Mouse (Mus musculus) embryonic fibroblast, embryonic 13.5 days (primary cell): Measurements from ENCODE around the gene Usp7. TPM values are rescaled to one million over a fixed set of nuclear protein-coding genes. Genes with fewer than 3 reads are reported as not detected.

Experiments used
- H3K27ac ChIP-seq: 2 replicates; pipeline ENCODE4 v1.5.1; 2012; ENCODE audit warnings: low read length, control low read depth, inconsistent platforms; ENCODE audit not compliant: insufficient read depth
- H3K4me1 ChIP-seq: 2 replicates; pipeline ENCODE4 v1.6.1; 2011; ENCODE audit warnings: low read length; ENCODE audit not compliant: control insufficient read depth, insufficient read depth
- H3K4me3 ChIP-seq: 2 replicates; pipeline ENCODE4 v1.5.1; 2011; ENCODE audit warnings: mild to moderate bottlenecking, control low read depth, low read length; ENCODE audit not compliant: insufficient read depth
- CTCF ChIP-seq: IDR thresholded peaks from 2 replicates; pipeline ENCODE4 v1.5.1; 2011; ENCODE audit warnings: mild to moderate bottlenecking, control low read depth, low read length, moderate library complexity, borderline replicate concordance; ENCODE audit not compliant: insufficient read depth
- POLR2A ChIP-seq: IDR thresholded peaks from 2 replicates; pipeline ENCODE4 v1.6.1; 2011; ENCODE audit warnings: low read depth, mild to moderate bottlenecking, control low read depth, low read length, moderate library complexity
- polyA plus RNA-seq: library from polyadenylated mRNA; stranded (reverse); fragments of >200 nt; gene quantifications from 2 replicates; pipeline ENCODE4 v1.2.4, GENCODE M21; 2011; ENCODE audit warnings: low read depth; ENCODE audit not compliant: missing spikeins, insufficient read length

Gene Usp7
- polyA plus RNA-seq, 1 experiment = 118 TPM

- H3K4me1 ChIP-seq = no peaks in the 10 kb centered on the region
- H3K27ac ChIP-seq = no peak overlapping the region
- TF ChIP-seq CTCF = no peak
- no peak for TF ChIP-seq POLR2A
- H3K4me3 ChIP-seq = no peak overlapping the region
These were observed 107.0 kb downstream of the Usp7 start for GRCm38 (mm10) chr16:8685087-8685486.

- Histone ChIP-seq H3K27ac (no peak within 1 kb of the TSS), H3K4me1 (no peaks in the 10 kb centered on the region), H3K4me3 (no peak within 1 kb of the TSS)
- TF ChIP-seq CTCF (no peak), POLR2A (no peak)
These were observed 111.6 kb downstream of the Usp7 start, which contains the start of gene Gm5767 for GRCm38 (mm10) chr16:8680470-8680869. Gene Gm5767, plus strand, starts transcription at chr16:8680770.

GRCm38 (mm10) chr16:8679780-8680179 is 112.3 kb downstream of the Usp7 start:
- Histone ChIP-seq H3K4me3 (no peak overlapping the region), H3K27ac (no peak overlapping the region), H3K4me1 (no peaks in the 10 kb centered on the region)
- TF ChIP-seq POLR2A = no peak
- TF ChIP-seq CTCF = no peak

- no peaks in the 10 kb centered on the region for H3K4me1 ChIP-seq
- H3K4me3 ChIP-seq = no peak overlapping the region
- TF ChIP-seq POLR2A (no peak), CTCF (no peak)
- no peak overlapping the region for H3K27ac ChIP-seq
These were observed 113.4 kb downstream of the Usp7 start for GRCm38 (mm10) chr16:8678676-8679075.

DNA sequence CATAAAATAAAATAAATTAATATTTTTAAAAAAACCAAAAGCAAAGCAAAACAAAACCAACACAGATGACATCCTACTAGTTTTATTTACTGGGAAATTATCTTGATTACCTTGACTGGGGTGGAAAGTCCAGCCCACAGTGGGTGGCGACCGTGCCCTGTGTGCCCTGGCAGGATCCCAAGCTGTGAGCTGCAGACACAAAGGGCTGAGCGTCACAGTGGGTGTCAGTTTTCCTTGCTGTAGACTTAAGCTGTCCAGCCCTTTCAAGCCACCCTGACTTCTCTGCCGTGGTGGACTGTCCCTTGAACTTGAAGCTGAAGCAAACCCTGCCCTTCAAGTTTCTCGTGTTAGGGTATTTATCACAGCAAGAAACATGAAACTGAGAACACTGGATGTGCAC is 114.1 kb downstream of the Usp7 start:
- no peak for TF ChIP-seq POLR2A
- TF ChIP-seq CTCF = no peak
- Histone ChIP-seq H3K27ac (no peak overlapping the region), H3K4me3 (no peak overlapping the region), H3K4me1 (no peaks in the 10 kb centered on the region)

GRCm38 (mm10) chr16:8676800-8677199 is 115.3 kb downstream of the Usp7 start:
- TF ChIP-seq CTCF (peak; percentile 67; the same call in 1 of the 2 replicates), POLR2A (no peak)
- Histone ChIP-seq H3K4me1 (no peaks in the 10 kb centered on the region), H3K4me3 (no peak overlapping the region), H3K27ac (no peak overlapping the region)

DNA sequence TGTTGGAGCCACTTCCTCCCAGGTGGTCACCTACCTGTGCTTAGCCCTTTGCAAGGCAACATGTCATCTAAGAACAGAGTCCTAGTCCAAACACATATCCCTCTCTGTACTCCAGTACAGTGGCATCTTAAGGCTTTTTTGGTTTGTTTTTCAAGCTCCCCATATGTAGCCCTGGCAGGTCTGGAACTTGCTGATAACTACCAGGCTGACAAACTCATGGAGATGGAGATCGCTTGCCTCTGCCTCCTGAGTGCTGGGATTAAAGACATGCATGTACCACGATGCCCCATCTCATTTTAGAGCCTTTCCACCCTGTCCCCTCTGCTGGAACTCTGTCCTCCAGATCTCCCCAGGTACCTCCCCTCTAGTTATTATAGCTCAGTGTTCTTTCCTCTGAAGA is 115.9 kb downstream of the Usp7 start:
- TF ChIP-seq CTCF = no peak
- no peak for TF ChIP-seq POLR2A

DNA sequence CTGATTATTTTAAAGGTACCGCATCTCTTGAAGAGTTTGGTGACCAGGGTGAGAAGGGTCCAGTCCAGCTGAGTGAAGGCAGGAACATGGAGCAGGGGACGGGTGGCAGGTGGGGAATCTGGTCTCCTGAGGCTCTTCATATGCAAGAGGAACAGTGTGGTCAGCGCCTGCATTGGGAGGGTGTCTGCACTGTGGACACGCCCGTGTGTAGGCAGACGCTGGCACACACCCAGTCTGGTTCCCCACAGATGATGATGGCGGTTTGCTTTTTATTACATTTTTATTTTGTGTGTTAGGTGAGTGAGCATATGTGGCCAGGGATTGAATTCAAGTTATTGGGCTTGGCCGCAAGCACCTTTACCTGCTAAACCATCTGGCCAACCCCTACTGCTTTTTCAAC is 116.5 kb downstream of the Usp7 start:
- Histone ChIP-seq H3K4me3 (no peak overlapping the region), H3K4me1 (no peaks in the 10 kb centered on the region), H3K27ac (no peak overlapping the region)
- TF ChIP-seq CTCF (no peak), POLR2A (no peak)

More for the DNA sequence above, 115.9 kb downstream of the Usp7 start:
- Histone ChIP-seq H3K4me1 (no peaks in the 10 kb centered on the region), H3K4me3 (no peak overlapping the region), H3K27ac (no peak overlapping the region)

DNA sequence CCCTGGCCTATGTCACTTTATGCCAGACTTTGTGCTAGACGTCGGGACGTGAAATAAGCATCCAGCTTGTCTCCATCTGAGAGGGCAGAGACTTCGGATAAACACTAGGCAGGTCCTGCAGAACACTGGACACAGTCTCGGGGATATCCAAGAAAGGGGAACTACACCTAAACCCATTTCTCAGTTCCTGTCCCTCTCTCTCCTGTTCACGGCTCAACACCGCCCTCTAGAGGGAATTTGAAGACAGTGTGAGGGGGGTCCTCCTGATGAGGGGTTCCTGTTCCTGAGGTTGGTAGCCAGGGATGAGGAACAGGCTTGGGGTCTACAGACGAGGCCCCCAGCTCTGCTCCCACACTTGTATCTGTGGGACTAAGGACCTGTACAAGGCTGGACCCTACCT is 117.9 kb downstream of the Usp7 start:
- TF ChIP-seq CTCF (peak; percentile 23; the same call in 1 of the 2 replicates), POLR2A (no peak)
- peaks cover 6% of the 10 kb centered on the region; the same call in 1 of the 2 replicates for H3K4me1 ChIP-seq
- no peak overlapping the region for H3K27ac ChIP-seq
- H3K4me3 ChIP-seq = no peak overlapping the region

GRCm38 (mm10) chr16:8673343-8673742 is 118.8 kb downstream of the Usp7 start:
- peaks cover 10% of the 10 kb centered on the region; the same call in 1 of the 2 replicates for H3K4me1 ChIP-seq
- H3K27ac ChIP-seq = no peak overlapping the region
- no peak overlapping the region for H3K4me3 ChIP-seq
- TF ChIP-seq CTCF (no peak), POLR2A (no peak)

DNA sequence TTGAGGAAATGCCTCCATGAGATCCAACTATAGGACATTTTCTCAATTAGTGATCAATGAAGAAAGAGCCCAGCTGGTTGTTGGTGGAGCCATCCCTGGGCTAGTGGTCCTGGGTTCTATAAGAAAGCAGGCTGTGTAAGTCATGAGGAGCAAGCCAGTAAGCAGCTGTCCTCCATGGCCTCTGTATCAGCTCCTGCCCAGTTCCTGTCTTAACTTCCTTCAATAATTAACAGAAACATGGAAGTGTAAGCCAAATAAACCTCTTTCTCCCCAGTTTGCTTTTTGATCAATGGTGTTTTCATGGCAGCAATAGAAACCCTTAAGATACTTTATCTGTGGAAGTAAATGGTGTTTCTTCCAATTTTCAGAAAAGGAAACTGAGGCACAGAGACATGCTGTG is 119.3 kb downstream of the Usp7 start:
- peaks cover 10% of the 10 kb centered on the region; the same call in 1 of the 2 replicates for H3K4me1 ChIP-seq
- no peak overlapping the region for H3K4me3 ChIP-seq
- no peak for TF ChIP-seq POLR2A
- no peak for TF ChIP-seq CTCF
- no peak overlapping the region for H3K27ac ChIP-seq
